Mouse (Mus musculus): Measurements from ENCODE around the gene Dmkn. TPM values are rescaled to one million over a fixed set of nuclear protein-coding genes. Genes with fewer than 3 reads are reported as not detected.
"Not testable (repeated sequence)": the region's sequence is repeated elsewhere in the genome, so short reads cannot be mapped to it uniquely, and the experiment has no call there.

Gene Dmkn
- polyA plus RNA-seq, 1 experiment = 3.1 TPM

- TF ChIP-seq POLR2A (IDR thresholded peaks at IDR 0.05; ENCODE audit: borderline replicate concordance, control insufficient read depth, low read depth, low read length) = no peak
- Histone ChIP-seq H3K4me3 (replicated peaks; ENCODE audit: control insufficient read depth, low read depth, low read length) (peak overlapping the region; percentile 45), H3K4me1 (ENCODE audit: control insufficient read depth, insufficient read depth, low read length) (peaks cover 3% of the 10 kb centered on the region; the same call in 1 of the 2 replicates), H3K27ac (ENCODE audit: control insufficient read depth, insufficient read depth, low read depth, low read length, poor library complexity) (peak overlapping the region; percentile 96)
- 2% methylated on average over 9 of the region's 9 CpGs for WGBS
These were observed 48.3 kb downstream of the Dmkn start for GRCm38 (mm10) chr7:30811757-30812290.

GRCm38 (mm10) chr7:30812291-30812807, 48.8 kb downstream of the Dmkn start:
- no peak overlapping the region for H3K4me3 ChIP-seq (replicated peaks; ENCODE audit: control insufficient read depth, low read depth, low read length)
- peak overlapping the region; percentile 96 for H3K27ac ChIP-seq (ENCODE audit: control insufficient read depth, insufficient read depth, low read depth, low read length, poor library complexity)
- WGBS = 13% methylated on average over 6 of the region's 6 CpGs
- no peak for TF ChIP-seq POLR2A (IDR thresholded peaks at IDR 0.05; ENCODE audit: borderline replicate concordance, control insufficient read depth, low read depth, low read length)
- no peak for TF ChIP-seq CTCF (IDR thresholded peaks at IDR 0.05; ENCODE audit: control insufficient read depth, insufficient read depth, low read length)
- H3K4me1 ChIP-seq (ENCODE audit: control insufficient read depth, insufficient read depth, low read length) = peaks cover 3% of the 10 kb centered on the region; the same call in 1 of the 2 replicates

GRCm38 (mm10) chr7:30820131-30820530, 56.6 kb downstream of the Dmkn start:
- TF ChIP-seq CTCF (IDR thresholded peaks at IDR 0.05; ENCODE audit: control insufficient read depth, insufficient read depth, low read length) (no peak), POLR2A (IDR thresholded peaks at IDR 0.05; ENCODE audit: borderline replicate concordance, control insufficient read depth, low read depth, low read length) (no peak)
- 5% methylated on average over 6 of the region's 6 CpGs for WGBS
- Histone ChIP-seq H3K4me3 (replicated peaks; ENCODE audit: control insufficient read depth, low read depth, low read length) (peak overlapping the region; percentile 62), H3K4me1 (ENCODE audit: control insufficient read depth, insufficient read depth, low read length) (peaks cover 9% of the 10 kb centered on the region), H3K27ac (ENCODE audit: control insufficient read depth, insufficient read depth, low read depth, low read length, poor library complexity) (peak overlapping the region; percentile 66)

GRCm38 (mm10) chr7:30820854-30821445, 57.4 kb downstream of the Dmkn start:
- peak overlapping the region; percentile 66 for H3K27ac ChIP-seq (ENCODE audit: control insufficient read depth, insufficient read depth, low read depth, low read length, poor library complexity)
- TF ChIP-seq POLR2A (IDR thresholded peaks at IDR 0.05; ENCODE audit: borderline replicate concordance, control insufficient read depth, low read depth, low read length) = peak; percentile 41; the same call in 1 of the 2 replicates
- TF ChIP-seq CTCF (IDR thresholded peaks at IDR 0.05; ENCODE audit: control insufficient read depth, insufficient read depth, low read length) = no peak
- WGBS = 4% methylated on average over 7 of the region's 7 CpGs
- peak overlapping the region; percentile 62 for H3K4me3 ChIP-seq (replicated peaks; ENCODE audit: control insufficient read depth, low read depth, low read length)
- peaks cover 9% of the 10 kb centered on the region for H3K4me1 ChIP-seq (ENCODE audit: control insufficient read depth, insufficient read depth, low read length)

GRCm38 (mm10) chr7:30821532-30821931, 58.0 kb downstream of the Dmkn start:
- 16% methylated on average over 5 of the region's 5 CpGs for WGBS
- Histone ChIP-seq H3K4me1 (ENCODE audit: control insufficient read depth, insufficient read depth, low read length) (peaks cover 9% of the 10 kb centered on the region), H3K4me3 (replicated peaks; ENCODE audit: control insufficient read depth, low read depth, low read length) (no peak overlapping the region), H3K27ac (ENCODE audit: control insufficient read depth, insufficient read depth, low read depth, low read length, poor library complexity) (peak overlapping the region; percentile 46)
- TF ChIP-seq CTCF (IDR thresholded peaks at IDR 0.05; ENCODE audit: control insufficient read depth, insufficient read depth, low read length) (no peak), POLR2A (IDR thresholded peaks at IDR 0.05; ENCODE audit: borderline replicate concordance, control insufficient read depth, low read depth, low read length) (no peak)

- TF ChIP-seq POLR2A (IDR thresholded peaks at IDR 0.05; ENCODE audit: borderline replicate concordance, control insufficient read depth, low read depth, low read length) = no peak
- TF ChIP-seq CTCF (IDR thresholded peaks at IDR 0.05; ENCODE audit: control insufficient read depth, insufficient read depth, low read length) = no peak
These were observed 60.1 kb downstream of the Dmkn start, which contains the start of gene Ffar2 for GRCm38 (mm10) chr7:30823675-30824074. Ffar2 (minus strand) TSS chr7:30823775.

GRCm38 (mm10) chr7:30824306-30824705, 60.8 kb downstream of the Dmkn start:
- WGBS = 79% methylated on average over 3 of the region's 3 CpGs
- H3K4me1 ChIP-seq (ENCODE audit: control insufficient read depth, insufficient read depth, low read length) = peaks cover 9% of the 10 kb centered on the region
- H3K27ac ChIP-seq (ENCODE audit: control insufficient read depth, insufficient read depth, low read depth, low read length, poor library complexity) = 0 out of 2 replicates have a peak overlapping the region, but pooled peaks have one; percentile 13
- H3K4me3 ChIP-seq (replicated peaks; ENCODE audit: control insufficient read depth, low read depth, low read length) = no peak overlapping the region
- no peak for TF ChIP-seq CTCF (IDR thresholded peaks at IDR 0.05; ENCODE audit: control insufficient read depth, insufficient read depth, low read length)
- no peak for TF ChIP-seq POLR2A (IDR thresholded peaks at IDR 0.05; ENCODE audit: borderline replicate concordance, control insufficient read depth, low read depth, low read length)

More at GRCm38 (mm10) chr7:30823675-30824074, 60.1 kb downstream of the Dmkn start, which contains the start of gene Ffar2:
- Histone ChIP-seq H3K4me1 (ENCODE audit: control insufficient read depth, insufficient read depth, low read length) (peaks cover 9% of the 10 kb centered on the region), H3K27ac (ENCODE audit: control insufficient read depth, insufficient read depth, low read depth, low read length, poor library complexity) (0 out of 2 replicates have a peak within 1 kb of the TSS, but pooled peaks have one; percentile 13), H3K4me3 (replicated peaks; ENCODE audit: control insufficient read depth, low read depth, low read length) (no peak within 1 kb of the TSS)
- 85% methylated on average over 18 of the region's 18 CpGs for WGBS

GRCm38 (mm10) chr7:30826660-30827059, 63.1 kb downstream of the Dmkn start:
- TF ChIP-seq CTCF (IDR thresholded peaks at IDR 0.05; ENCODE audit: control insufficient read depth, insufficient read depth, low read length) = no peak
- no peak for TF ChIP-seq POLR2A (IDR thresholded peaks at IDR 0.05; ENCODE audit: borderline replicate concordance, control insufficient read depth, low read depth, low read length)
- 67% methylated on average over 10 of the region's 10 CpGs for WGBS
- peaks cover 7% of the 10 kb centered on the region for H3K4me1 ChIP-seq (ENCODE audit: control insufficient read depth, insufficient read depth, low read length)

DNA sequence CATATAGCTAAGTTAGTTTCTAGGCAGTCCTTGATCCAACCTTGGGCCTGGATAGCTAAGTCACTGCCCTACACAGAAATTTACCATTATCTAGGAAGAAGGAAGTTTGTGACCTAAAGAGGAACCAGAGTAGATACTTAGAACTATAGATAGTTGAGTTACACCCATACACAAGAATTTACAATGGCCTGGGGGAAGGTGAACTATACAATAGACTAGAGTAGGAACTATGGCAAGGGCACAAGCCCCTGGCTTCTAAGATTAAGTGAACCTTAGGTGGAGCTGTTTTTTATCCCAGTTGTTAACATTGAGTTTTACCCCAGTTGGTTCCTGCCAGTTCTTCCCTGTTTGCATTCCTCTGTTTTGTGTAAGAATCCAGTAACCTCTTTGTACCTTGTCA, 65.3 kb downstream of the Dmkn start:
- H3K4me3 ChIP-seq (replicated peaks; ENCODE audit: control insufficient read depth, low read depth, low read length); H3K27ac ChIP-seq (ENCODE audit: control insufficient read depth, insufficient read depth, low read depth, low read length, poor library complexity); H3K4me1 ChIP-seq (ENCODE audit: control insufficient read depth, insufficient read depth, low read length): not testable (repeated sequence)

More at GRCm38 (mm10) chr7:30826660-30827059, 63.1 kb downstream of the Dmkn start:
- no peak overlapping the region for H3K4me3 ChIP-seq (replicated peaks; ENCODE audit: control insufficient read depth, low read depth, low read length)
- H3K27ac ChIP-seq (ENCODE audit: control insufficient read depth, insufficient read depth, low read depth, low read length, poor library complexity) = no peak overlapping the region
